Mouse (Mus musculus) spleen, adult 2 months (tissue): ENCODE measurements around the gene Lzts2. TPM values are rescaled to one million over a fixed set of nuclear protein-coding genes. Genes with fewer than 3 reads are reported as not detected.

Experiments
- DNase-seq, 2 experiments: peaks; one replicate each; pipeline versions ENCODE4 v3.0.0 to v3.0.0-alpha.2; 2012 to 2021; ENCODE audit warnings: low spot score in 2 of 2, low read depth in 1 of 2
- H3K27ac ChIP-seq: fragments of 200-500 bp; 2 replicates; pipeline ENCODE4 v1.5.1; 2012; ENCODE audit warnings: low read length, inconsistent platforms; ENCODE audit not compliant: insufficient read depth
- H3K27me3 ChIP-seq: fragments of 200-500 bp; 2 replicates; pipeline ENCODE4 v1.6.1; 2012; ENCODE audit warnings: mild to moderate bottlenecking, moderate library complexity, low read length, inconsistent platforms; ENCODE audit not compliant: control insufficient read depth, insufficient read depth
- H3K36me3 ChIP-seq: fragments of 200-500 bp; 2 replicates; pipeline ENCODE4 v1.6.1; 2012; ENCODE audit warnings: mild to moderate bottlenecking, low read length, inconsistent platforms; ENCODE audit not compliant: control insufficient read depth, insufficient read depth
- H3K4me1 ChIP-seq: fragments of 200-500 bp; 2 replicates; pipeline ENCODE4 v1.6.1; 2011; ENCODE audit warnings: inconsistent platforms; ENCODE audit not compliant: control insufficient read depth, insufficient read depth, insufficient read length
- H3K4me3 ChIP-seq: fragments of 200-500 bp; 2 replicates; pipeline ENCODE4 v1.5.1; 2011; ENCODE audit warnings: mild to moderate bottlenecking, inconsistent platforms; ENCODE audit not compliant: insufficient read depth, insufficient read length; ENCODE audit errors: extremely low read depth
- CTCF ChIP-seq: fragments of 200-500 bp; IDR thresholded peaks from 2 replicates; pipeline ENCODE4 v1.5.1; 2011; ENCODE audit warnings: mild to moderate bottlenecking, inconsistent platforms; ENCODE audit not compliant: insufficient read depth, insufficient read length, insufficient replicate concordance; ENCODE audit errors: extremely low read depth
- POLR2A ChIP-seq: fragments of 200-500 bp; IDR thresholded peaks from 2 replicates; pipeline ENCODE4 v1.6.1; 2011; ENCODE audit warnings: low read depth, low read length, inconsistent platforms
- WGBS: fragments of 180-500 bp; shearing (Covaris S2); methylation state at CpG from one replicate; pipeline ENCODE4 v1.1.7; 2018; 5-methylcytosine and 5-hydroxymethylcytosine counted together
- polyA plus RNA-seq: library from polyadenylated mRNA; depleted of rRNA; stranded (reverse); fragments of >200 nt; gene quantifications from 2 replicates; pipeline ENCODE4 v1.2.3, GENCODE M21; 2012

Gene Lzts2
- polyA plus RNA-seq, 1 experiment, result 23.3 TPM

DNA sequence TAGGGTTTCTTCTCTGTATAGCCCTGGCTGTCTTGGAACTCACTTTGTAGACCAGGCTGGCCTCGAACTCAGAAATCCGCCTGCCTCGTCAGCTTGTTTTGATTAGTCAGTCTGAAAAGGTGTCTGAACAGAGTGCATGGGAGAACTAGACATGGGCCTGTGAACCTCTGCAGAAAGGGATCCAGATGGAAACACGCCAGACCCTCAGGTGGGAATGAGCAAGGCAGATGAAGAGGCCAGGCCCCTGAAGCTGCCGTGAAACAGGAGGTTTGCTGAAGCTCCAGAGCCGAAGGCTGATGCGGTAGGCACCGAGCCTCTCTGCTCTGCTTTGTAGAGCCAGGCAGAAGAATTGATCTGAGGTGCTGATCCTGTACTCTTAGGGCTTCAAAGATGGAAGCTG is 2.0 kb upstream of the Lzts2 start:
- Histone ChIP-seq H3K27ac (no peak overlapping the region), H3K27me3 (peaks cover 1% of the 10 kb centered on the region; the same call in 1 of the 2 replicates), H3K4me3 (no peak overlapping the region), H3K36me3 (peaks cover 3% of the 10 kb centered on the region; the same call in 1 of the 2 replicates), H3K4me1 (peaks cover 15% of the 10 kb centered on the region; the same call in 1 of the 2 replicates)
- no peak for TF ChIP-seq POLR2A
- TF ChIP-seq CTCF, result no peak
- 92% methylated on average over 8 of the region's 8 CpGs for WGBS
- no peak for DNase-seq

GRCm38 (mm10) chr19:45012636-45013035 is 1.6 kb upstream of the Lzts2 start:
- DNase-seq, result no peak
- TF ChIP-seq CTCF (no peak), POLR2A (no peak)
- Histone ChIP-seq H3K4me3 (no peak overlapping the region), H3K27me3 (peaks cover 4% of the 10 kb centered on the region), H3K27ac (no peak overlapping the region), H3K36me3 (peaks cover 3% of the 10 kb centered on the region; the same call in 1 of the 2 replicates), H3K4me1 (peaks cover 15% of the 10 kb centered on the region; the same call in 1 of the 2 replicates)
- 62% methylated on average over 6 of the region's 6 CpGs for WGBS

DNA sequence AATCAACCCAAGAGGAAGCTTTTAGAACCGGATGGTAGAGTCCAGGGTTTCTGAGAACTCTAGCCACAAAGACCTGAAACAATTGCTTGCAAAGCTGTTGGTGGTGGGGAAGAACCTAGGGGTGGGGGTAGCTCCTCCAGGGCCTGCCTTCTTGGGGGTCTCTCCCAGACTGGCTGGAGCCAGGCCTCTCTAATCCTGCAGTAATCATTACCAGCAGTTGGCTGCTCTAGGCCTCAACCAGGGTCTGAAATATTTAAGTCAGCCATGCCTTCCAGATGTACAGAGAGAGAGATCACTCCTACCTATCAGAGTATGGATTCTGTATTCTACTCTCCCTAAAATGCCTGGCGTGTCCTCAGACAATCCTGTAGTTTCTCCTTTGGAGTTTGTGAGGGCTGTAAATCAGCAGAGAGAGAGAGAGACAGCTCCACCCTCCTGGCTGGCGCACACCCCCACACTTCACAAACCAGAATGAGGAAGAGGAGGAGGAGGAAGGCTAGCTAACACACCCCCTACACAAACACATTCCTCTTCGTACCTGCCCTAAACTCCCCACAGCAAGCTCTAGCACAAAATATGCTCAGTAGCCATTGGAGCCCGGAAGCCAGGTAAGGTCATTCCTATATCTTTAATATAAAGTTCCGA is 511 bp upstream of the Lzts2 start:
- peaks cover 15% of the 10 kb centered on the region; the same call in 1 of the 2 replicates for H3K4me1 ChIP-seq
- no peak for TF ChIP-seq CTCF
- TF ChIP-seq POLR2A, result no peak
- no peak overlapping the region for H3K27ac ChIP-seq
- no peak overlapping the region for H3K4me3 ChIP-seq
- no peak for DNase-seq
- whole genome bisulfite sequencing, result 58% methylated on average over 6 of the region's 6 CpGs
- H3K36me3 ChIP-seq, result peaks cover 3% of the 10 kb centered on the region; the same call in 1 of the 2 replicates
- H3K27me3 ChIP-seq, result peaks cover 11% of the 10 kb centered on the region

DNA sequence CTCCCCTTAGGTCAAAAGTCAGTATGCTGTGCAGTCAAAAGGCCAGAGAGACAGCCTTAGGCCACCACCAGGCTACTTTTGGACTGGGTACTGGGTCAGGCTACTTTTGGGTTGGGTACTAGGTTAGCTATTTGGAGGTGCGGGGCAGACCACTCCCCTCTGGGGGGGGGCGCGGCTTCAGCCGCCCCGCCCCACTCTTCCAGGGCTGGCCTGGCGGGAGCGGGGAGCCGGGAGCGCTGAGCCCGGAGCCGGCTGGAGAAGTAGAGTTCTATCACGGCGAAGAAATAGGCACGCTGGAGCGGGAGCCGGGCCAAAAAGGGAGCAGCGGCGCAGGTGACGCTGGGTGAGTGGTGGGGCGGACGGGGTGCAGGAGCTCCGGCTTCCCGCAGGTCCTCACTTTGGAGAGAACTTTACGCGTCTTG is 778 bp downstream of the Lzts2 start:
- Histone ChIP-seq H3K4me1 (peaks cover 15% of the 10 kb centered on the region; the same call in 1 of the 2 replicates), H3K36me3 (peaks cover 2% of the 10 kb centered on the region; the same call in 1 of the 2 replicates), H3K27me3 (peaks cover 11% of the 10 kb centered on the region), H3K4me3 (peak overlapping the region; percentile 69), H3K27ac (peak overlapping the region; percentile 55; the same call in 1 of the 2 replicates)
- 2% methylated on average over 25 of the region's 25 CpGs for WGBS
- DNase-seq, result no peak
- TF ChIP-seq CTCF (no peak), POLR2A (no peak)

DNA sequence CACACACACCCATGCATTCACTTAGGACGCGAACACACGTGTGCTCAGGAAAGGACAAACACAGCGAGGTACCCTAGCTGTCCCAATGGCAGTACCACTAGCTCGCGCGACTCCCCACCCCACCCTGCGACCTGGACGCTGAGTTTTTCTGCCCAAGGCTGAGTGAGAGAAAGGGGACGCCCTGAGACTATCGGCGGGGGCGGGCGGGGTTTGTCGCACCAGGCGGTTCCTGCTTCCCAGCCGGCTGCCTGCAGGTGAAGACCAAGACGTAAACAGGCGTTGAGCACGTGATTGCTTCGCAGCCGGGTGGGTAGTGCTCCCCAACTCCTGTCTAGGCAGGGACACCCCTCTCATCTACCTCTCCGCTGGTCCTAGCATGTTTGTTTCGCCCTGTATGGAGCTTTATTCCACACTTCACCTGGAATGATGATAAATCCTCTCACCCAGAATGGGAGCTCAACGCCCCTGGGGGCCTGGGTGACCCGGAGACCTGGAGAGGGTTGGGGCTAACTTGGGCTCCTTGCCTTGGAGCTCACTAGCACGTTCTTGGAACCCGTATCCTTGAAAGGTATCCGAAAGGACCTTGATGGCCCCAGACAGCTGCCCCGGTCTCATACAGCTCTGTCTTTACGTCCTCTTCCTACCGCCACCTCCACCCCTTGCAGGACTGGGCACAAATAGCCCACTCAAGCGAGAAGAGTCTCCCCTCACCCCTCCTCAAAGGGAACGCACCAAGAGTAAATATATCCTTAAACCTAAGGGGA is 1.5 kb downstream of the Lzts2 start:
- Histone ChIP-seq H3K27ac (peak overlapping the region; percentile 55), H3K4me1 (peaks cover 15% of the 10 kb centered on the region; the same call in 1 of the 2 replicates), H3K27me3 (peaks cover 11% of the 10 kb centered on the region), H3K4me3 (peak overlapping the region; percentile 69), H3K36me3 (no peaks in the 10 kb centered on the region; the same call in 1 of the 2 replicates)
- under 1% methylated on average over 31 of the region's 34 CpGs for WGBS
- TF ChIP-seq CTCF, result no peak
- DNase-seq, result peak in 1 of 2 experiments; percentile 63

DNA sequence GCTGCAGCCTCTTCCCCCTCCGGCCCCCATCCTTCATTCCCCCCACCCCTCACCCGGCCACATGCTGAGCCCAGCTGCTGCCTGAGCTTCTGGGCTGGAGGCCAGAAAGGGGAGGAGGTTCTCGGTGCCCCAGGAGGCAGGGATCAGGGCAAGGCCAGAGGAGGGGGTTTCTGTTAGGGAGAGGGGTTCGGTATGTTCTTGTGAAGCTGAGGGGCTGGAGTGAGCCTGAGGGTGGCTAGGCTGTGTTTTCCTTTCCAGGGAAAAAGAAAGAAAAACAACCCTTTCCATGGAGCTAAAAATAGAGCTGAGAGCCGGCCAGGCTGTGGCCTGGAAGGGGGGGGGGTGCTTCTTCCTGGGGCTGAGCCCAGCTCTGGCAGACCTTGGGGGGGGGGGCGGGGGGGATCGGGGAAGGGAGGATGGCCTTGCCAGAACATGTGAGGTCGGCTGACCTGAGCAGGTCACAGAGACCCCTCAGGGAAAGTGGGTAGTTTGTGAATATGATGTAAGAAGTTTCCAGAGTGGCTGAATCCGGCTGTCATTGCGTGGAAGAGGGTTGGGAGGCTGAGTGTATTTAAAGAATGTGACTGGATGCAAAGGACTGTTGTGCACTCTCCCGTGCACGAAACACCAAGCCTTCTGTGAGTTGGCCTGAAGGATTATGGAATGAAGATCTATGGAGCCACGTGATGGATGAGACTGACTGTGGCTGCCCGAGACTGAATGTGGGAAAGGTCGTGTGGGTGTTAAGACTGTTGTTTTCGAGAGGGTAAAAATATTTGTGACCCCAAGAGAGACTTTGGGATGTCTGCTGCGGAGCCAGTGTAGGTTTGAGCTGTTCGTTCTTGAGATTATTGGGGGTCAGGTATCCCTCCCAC is 2.4 kb downstream of the Lzts2 start:
- H3K27me3 ChIP-seq, result peaks cover 11% of the 10 kb centered on the region
- peak overlapping the region; percentile 58; the same call in 1 of the 2 replicates for H3K27ac ChIP-seq
- no peak for DNase-seq

More for the DNA sequence above, 2.4 kb downstream of the Lzts2 start:
- 4% methylated on average over 18 of the region's 18 CpGs for WGBS
- peaks cover 15% of the 10 kb centered on the region; the same call in 1 of the 2 replicates for H3K4me1 ChIP-seq
- H3K36me3 ChIP-seq, result no peaks in the 10 kb centered on the region; the same call in 1 of the 2 replicates
- peak overlapping the region; percentile 69; the same call in 1 of the 2 replicates for H3K4me3 ChIP-seq
- TF ChIP-seq POLR2A, result no peak
- no peak for TF ChIP-seq CTCF
